Mouse (Mus musculus) heart, embryonic 16.5 days (tissue): ENCODE data around the gene Nudcd3. TPM values are rescaled to one million over a fixed set of nuclear protein-coding genes. Genes with fewer than 3 reads are reported as not detected.

Source experiments
- ATAC-seq: fragments of 200-750 bp; cut with Nextera tagmentation; replicated peaks from 2 replicates; pipeline ENCODE4 v1.8.0; 2017; ENCODE audit warnings: moderate number of reproducible peaks; ENCODE audit not compliant: insufficient read depth, low FRiP score; ENCODE audit errors: extremely low read depth
- H3K27ac ChIP-seq: fragments of 300-500 bp; sonication (generic); 2 replicates; pipeline ENCODE4 v1.5.1; 2014; ENCODE audit warnings: mild to moderate bottlenecking, low read length, control low read depth, moderate library complexity
- H3K27me3 ChIP-seq: fragments of 300-500 bp; sonication (generic); 2 replicates; pipeline ENCODE4 v1.6.1; 2014; ENCODE audit warnings: low read length, mixed read lengths; ENCODE audit not compliant: control insufficient read depth, insufficient read depth
- H3K36me3 ChIP-seq: fragments of 300-500 bp; sonication (generic); 2 replicates; pipeline ENCODE4 v1.6.1; 2014; ENCODE audit not compliant: control insufficient read depth, insufficient read depth
- H3K4me1 ChIP-seq: fragments of 300-500 bp; sonication (generic); 2 replicates; pipeline ENCODE4 v1.6.1; 2014; ENCODE audit warnings: low read length, mixed read lengths; ENCODE audit not compliant: control insufficient read depth, insufficient read depth
- H3K4me2 ChIP-seq: fragments of 300-500 bp; sonication (generic); 2 replicates; pipeline ENCODE4 v1.6.1; 2014; ENCODE audit warnings: low read depth, mild to moderate bottlenecking, control low read depth, low read length
- H3K4me3 ChIP-seq: fragments of 300-500 bp; sonication (generic); 2 replicates; pipeline ENCODE4 v1.5.1; 2014; ENCODE audit warnings: mild to moderate bottlenecking, control low read depth, low read length
- H3K9ac ChIP-seq: fragments of 300-500 bp; sonication (generic); 2 replicates; pipeline ENCODE4 v1.6.1; 2014; ENCODE audit warnings: low read length, control low read depth
- H3K9me3 ChIP-seq: fragments of 300-500 bp; sonication (generic); replicated peaks from 2 replicates; pipeline ENCODE4 v1.6.1; 2016; ENCODE audit warnings: low read length; ENCODE audit not compliant: control insufficient read depth
- WGBS: fragments of 180-500 bp; shearing (Covaris S2); extraction: QIAGEN DNeasy Blood & Tissue Kit; methylation state at CpG from one replicate; pipeline ENCODE4 v1.1.7; 2014; 5-methylcytosine and 5-hydroxymethylcytosine counted together
- polyA plus RNA-seq: library from polyadenylated mRNA; unstranded; fragments of >200 nt; fragmentation: Nextera tagmentation; extraction: Ambion mirVana; gene quantifications from 2 replicates; pipeline ENCODE4 v1.2.1, GENCODE M21; 2015

The Nudcd3 gene
- polyA plus RNA-seq, 1 experiment from 2014 or later, result 38.8 TPM

DNA sequence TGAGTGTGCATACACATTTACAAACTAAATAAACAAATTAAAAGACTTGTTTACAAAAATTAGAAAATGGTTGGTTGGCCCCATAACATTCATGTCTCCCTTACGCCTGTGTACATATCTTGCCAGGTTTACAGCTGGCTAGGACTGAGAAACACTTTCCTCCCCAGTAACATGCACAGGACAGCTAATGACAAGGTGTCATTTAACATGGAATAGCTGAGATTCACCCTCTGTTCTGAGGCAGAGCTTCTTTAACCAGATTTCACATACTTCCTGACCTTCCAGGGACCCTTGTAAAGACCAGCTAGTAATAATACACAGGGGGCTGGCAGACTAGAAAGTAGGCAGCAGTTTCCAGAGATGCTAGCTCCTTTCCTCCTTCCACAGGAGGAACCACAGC is 7.9 kb upstream of the Nudcd3 start:
- H3K9ac ChIP-seq, result no peak overlapping the region
- H3K27me3 ChIP-seq, result peaks cover 3% of the 10 kb centered on the region; the same call in 1 of the 2 replicates
- no peaks in the 10 kb centered on the region for H3K4me1 ChIP-seq
- 91% methylated on average over 1 of the region's 1 CpGs for WGBS
- no peak overlapping the region for H3K4me2 ChIP-seq
- H3K36me3 ChIP-seq, result no peaks in the 10 kb centered on the region
- H3K9me3 ChIP-seq, result peaks cover 8% of the 10 kb centered on the region
- H3K27ac ChIP-seq, result no peak overlapping the region
- no peak overlapping the region for H3K4me3 ChIP-seq
- no peak for ATAC-seq

DNA sequence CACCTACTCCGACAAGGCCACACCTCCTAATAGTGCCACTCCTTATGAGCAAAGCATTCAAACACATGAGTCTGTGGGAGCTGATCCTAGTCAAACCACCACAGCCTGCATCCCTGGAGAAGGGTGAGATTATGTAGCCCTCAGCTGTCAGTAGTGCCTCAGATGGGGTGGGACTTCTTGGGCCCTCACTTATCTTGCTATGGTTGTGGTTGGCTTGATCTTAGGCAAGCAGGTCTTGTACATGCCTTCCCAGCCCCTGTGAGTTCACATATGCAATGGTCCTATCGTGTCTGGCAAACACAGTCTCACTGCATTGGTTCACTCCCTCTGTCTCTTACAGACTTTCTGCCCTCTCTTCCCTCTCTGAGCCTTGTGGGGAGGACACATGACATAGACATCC is 6.9 kb upstream of the Nudcd3 start:
- ATAC-seq, result no peak
- 72% methylated on average over 2 of the region's 2 CpGs for WGBS
- Histone ChIP-seq H3K9me3 (peaks cover 8% of the 10 kb centered on the region), H3K4me2 (no peak overlapping the region), H3K27ac (no peak overlapping the region), H3K9ac (no peak overlapping the region), H3K4me3 (no peak overlapping the region), H3K4me1 (no peaks in the 10 kb centered on the region), H3K36me3 (no peaks in the 10 kb centered on the region), H3K27me3 (peaks cover 3% of the 10 kb centered on the region; the same call in 1 of the 2 replicates)

DNA sequence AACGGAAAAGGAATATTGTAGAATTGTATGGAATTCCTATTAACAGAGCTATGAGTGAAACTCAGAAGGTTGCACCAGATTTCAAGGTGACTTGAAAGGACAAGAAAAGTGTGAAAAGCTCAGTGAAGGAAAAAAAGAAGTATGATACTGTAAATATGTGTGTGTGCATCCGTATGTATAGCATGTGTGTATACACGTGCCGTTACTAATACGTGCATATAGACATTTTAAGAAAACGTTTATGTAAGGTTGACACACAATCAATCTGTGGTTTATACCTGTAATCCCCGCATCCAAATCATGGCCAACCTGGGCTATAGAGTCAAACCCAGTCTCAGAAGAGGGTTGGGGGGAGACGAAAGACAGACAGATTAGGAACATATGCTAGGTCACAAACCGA is 355 bp upstream of the Nudcd3 start:
- Histone ChIP-seq H3K4me3 (peak overlapping the region; percentile 100), H3K9ac (peak overlapping the region; percentile 99), H3K27me3 (peaks cover 3% of the 10 kb centered on the region; the same call in 1 of the 2 replicates), H3K9me3 (0 out of 2 replicates have a peak, but pooled peaks cover under 1% of the 10 kb centered on the region), H3K27ac (peak overlapping the region; percentile 98), H3K36me3 (no peaks in the 10 kb centered on the region), H3K4me2 (peak overlapping the region; percentile 99), H3K4me1 (peaks cover 9% of the 10 kb centered on the region; the same call in 1 of the 2 replicates)
- no peak for ATAC-seq
- 22% methylated on average over 9 of the region's 9 CpGs for WGBS

DNA sequence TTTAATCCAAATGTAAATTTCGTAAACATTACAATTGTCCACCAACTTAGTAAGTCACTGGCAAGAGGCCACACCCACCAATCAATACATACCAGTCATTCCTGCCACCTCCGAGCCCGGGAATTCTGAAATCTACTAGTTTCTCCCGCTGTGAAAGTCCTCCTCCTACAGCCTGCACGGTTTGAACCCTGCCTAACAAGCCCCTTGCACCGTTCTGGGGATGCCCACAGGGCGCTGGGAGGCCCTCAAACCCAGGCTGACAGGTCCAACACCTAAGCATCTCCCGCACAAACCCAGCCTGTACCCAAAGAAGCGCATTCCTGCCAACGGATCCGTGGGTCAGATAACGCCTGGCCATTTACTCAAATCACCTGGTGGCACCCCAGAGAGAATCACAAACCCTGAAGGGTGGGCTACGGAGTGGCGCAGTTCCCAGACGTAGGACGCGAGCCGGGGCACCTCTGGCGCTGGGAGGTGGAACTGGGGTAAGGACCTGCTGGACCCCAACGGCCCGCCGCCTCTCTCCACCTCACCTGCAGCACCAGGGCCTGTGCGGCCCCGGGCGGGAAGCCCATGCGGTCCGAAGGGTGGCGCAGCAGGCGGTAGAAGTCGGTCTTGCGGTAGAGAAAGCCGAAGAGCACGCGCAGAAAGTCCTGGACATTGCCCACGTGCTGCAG is 667 bp downstream of the Nudcd3 start, which contains the start of gene A730071L15Rik:
Gene A730071L15Rik, plus strand, starts transcription at position 620 of the 677 bp plus-strand sequence.
- Histone ChIP-seq H3K36me3 (no peaks in the 10 kb centered on the region), H3K9me3 (no peaks in the 10 kb centered on the region), H3K9ac (peak within 1 kb of the TSS; percentile 99), H3K27ac (peak within 1 kb of the TSS; percentile 98), H3K4me3 (peak within 1 kb of the TSS; percentile 100), H3K4me2 (peak within 1 kb of the TSS; percentile 99), H3K4me1 (peaks cover 9% of the 10 kb centered on the region; the same call in 1 of the 2 replicates), H3K27me3 (peaks cover 3% of the 10 kb centered on the region; the same call in 1 of the 2 replicates)
- 1% methylated on average over 35 of the region's 35 CpGs for WGBS
- peak; percentile 42; the same call in 1 of the 2 replicates for ATAC-seq

DNA sequence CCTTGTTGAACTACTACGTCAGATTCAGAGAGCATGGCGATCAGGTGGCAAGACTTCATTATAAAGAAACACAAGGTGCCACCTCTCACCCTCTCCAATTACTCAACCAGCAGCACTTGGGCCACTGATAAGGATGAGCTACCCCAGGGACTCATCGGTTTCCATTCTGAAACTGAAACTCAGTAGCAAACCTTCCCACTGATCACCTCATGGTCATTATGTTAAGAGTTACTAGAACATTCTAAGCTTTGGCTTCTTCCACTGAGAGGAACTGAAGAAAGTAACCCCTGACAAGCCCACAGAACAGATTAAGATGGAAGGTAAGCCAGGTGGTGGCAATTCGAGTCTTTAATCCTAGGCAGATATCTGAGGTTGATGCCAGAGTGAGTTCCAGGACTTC is 1.8 kb downstream of the Nudcd3 start:
- ATAC-seq, result no peak
- peaks cover 9% of the 10 kb centered on the region; the same call in 1 of the 2 replicates for H3K4me1 ChIP-seq
- H3K4me2 ChIP-seq, result peak overlapping the region; percentile 99
- WGBS, result 77% methylated on average over 4 of the region's 4 CpGs
- no peak overlapping the region for H3K27ac ChIP-seq
- no peaks in the 10 kb centered on the region for H3K9me3 ChIP-seq
- H3K9ac ChIP-seq, result no peak overlapping the region
- no peak overlapping the region for H3K4me3 ChIP-seq
- H3K27me3 ChIP-seq, result no peaks in the 10 kb centered on the region
- H3K36me3 ChIP-seq, result no peaks in the 10 kb centered on the region

DNA sequence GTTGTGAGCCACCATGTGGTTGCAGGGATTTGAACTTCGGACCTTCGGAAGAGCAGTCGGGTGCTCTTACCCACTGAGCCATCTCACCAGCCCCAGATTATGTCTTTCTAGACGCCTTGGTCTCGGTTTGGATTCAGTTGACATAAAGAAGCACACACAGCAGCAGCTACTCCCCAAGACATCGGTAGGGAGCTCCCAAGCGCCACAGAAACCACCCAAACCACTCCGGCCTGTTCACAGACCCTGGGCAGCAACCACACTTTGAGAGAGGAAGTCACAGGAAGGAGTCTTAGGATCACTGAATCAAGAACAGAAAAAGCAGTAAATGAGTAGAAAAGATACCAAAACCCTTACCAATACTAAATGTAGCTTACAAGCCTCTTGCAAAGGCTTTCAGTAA is 3.4 kb downstream of the Nudcd3 start:
- Histone ChIP-seq H3K4me1 (peaks cover 9% of the 10 kb centered on the region; the same call in 1 of the 2 replicates), H3K4me2 (no peak overlapping the region), H3K9me3 (no peaks in the 10 kb centered on the region), H3K27me3 (no peaks in the 10 kb centered on the region), H3K4me3 (no peak overlapping the region), H3K27ac (no peak overlapping the region), H3K36me3 (peaks cover 3% of the 10 kb centered on the region; the same call in 1 of the 2 replicates), H3K9ac (no peak overlapping the region)
- ATAC-seq, result no peak
- 81% methylated on average over 8 of the region's 8 CpGs for WGBS

DNA sequence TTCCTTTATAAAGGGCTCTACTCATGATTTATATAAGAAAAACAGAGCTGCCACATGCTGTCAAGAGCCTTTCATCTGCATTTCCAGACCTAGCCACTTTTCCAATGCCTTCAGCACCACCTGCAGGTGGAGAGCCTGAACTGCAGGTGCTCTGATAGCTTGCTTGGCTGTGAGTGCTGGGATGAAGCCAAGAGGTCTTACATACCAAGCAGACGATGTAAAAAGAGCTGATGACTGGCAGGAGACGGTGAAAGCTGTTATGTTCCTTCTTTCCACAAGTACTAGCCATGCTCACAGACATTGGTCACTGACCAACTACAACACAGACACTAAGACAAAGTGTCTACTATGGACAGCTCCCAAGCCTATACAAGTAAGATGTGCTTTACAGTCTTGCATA is 12.3 kb downstream of the Nudcd3 start:
- H3K27ac ChIP-seq, result peak overlapping the region; percentile 19
- H3K4me1 ChIP-seq, result peaks cover 15% of the 10 kb centered on the region
- H3K9me3 ChIP-seq, result no peaks in the 10 kb centered on the region
- H3K4me2 ChIP-seq, result no peak overlapping the region
- 3% methylated on average over 2 of the region's 2 CpGs for WGBS
- no peak overlapping the region for H3K9ac ChIP-seq
- H3K27me3 ChIP-seq, result no peaks in the 10 kb centered on the region
- H3K4me3 ChIP-seq, result no peak overlapping the region
- peaks cover 3% of the 10 kb centered on the region; the same call in 1 of the 2 replicates for H3K36me3 ChIP-seq
- ATAC-seq, result peak; percentile 77

DNA sequence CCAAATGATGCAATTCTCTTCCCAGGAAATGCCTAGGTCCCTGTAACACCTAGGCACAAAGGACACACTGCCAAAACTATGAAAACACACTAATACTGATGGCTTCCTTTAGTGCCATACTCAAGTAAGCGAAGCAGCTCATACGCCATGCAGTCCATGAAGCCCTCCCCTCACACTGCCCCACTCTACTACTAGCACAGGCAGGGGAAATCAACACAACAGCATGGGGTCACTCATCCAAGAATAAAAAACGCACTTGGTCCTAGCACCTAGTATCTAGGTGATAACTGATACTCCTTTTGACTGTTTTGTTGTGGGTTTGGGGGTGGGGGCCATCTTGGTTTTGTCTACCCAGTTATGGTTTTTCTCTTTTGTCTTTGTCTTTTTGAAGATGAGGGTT is 12.8 kb downstream of the Nudcd3 start:
- no peak overlapping the region for H3K9ac ChIP-seq
- peaks cover 15% of the 10 kb centered on the region for H3K4me1 ChIP-seq
- ATAC-seq, result no peak
- peaks cover 3% of the 10 kb centered on the region; the same call in 1 of the 2 replicates for H3K36me3 ChIP-seq
- no peak overlapping the region for H3K4me3 ChIP-seq
- H3K9me3 ChIP-seq, result no peaks in the 10 kb centered on the region
- no peaks in the 10 kb centered on the region for H3K27me3 ChIP-seq
- WGBS, result 78% methylated on average over 3 of the region's 3 CpGs
- no peak overlapping the region for H3K27ac ChIP-seq
- no peak overlapping the region for H3K4me2 ChIP-seq

DNA sequence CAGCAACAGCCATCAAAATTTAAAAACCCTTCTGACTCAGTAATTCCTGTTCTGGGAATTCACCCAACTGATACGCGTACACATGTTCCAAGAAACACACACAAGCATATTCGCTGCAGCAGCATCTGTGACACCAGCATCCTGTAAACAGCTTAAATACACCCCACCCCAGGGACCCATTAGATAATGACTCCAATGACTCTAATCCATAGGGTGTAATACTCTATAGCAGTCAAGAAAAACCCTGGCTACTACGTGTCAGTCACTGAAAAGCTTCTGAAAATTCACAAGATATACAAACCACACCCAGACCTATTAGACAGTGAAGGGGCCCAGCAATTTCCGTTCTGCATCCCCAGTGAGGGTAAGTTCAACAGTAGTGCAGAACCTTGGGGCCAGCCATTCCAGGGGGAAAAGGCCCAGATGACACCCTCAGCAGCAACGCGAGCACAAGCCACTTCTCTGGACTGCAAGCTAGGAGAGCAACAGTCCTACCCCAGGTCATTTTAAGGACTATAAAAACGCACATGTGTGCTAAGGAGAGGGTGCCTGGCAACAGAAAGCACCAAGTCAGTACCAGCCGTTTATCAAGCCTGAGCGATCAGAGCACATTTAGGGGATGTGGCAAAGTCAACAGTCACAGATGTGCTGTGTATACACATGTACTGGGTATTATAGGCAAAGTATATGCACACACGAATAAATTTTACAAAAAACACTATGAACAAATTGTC is 15.8 kb downstream of the Nudcd3 start:
- Histone ChIP-seq H3K9me3 (no peaks in the 10 kb centered on the region), H3K9ac (no peak overlapping the region), H3K36me3 (no peaks in the 10 kb centered on the region), H3K4me3 (no peak overlapping the region), H3K27ac (peak overlapping the region; percentile 40; the same call in 1 of the 2 replicates), H3K4me2 (no peak overlapping the region), H3K27me3 (no peaks in the 10 kb centered on the region), H3K4me1 (peaks cover 21% of the 10 kb centered on the region)
- ATAC-seq, result no peak
- WGBS, result 57% methylated on average over 11 of the region's 11 CpGs
